Mouse (Mus musculus): ENCODE results near the gene Prkaca.
A peak's percentile ranks its signal among the peaks of the same experiment; 100 is the strongest.

Prkaca gene

GRCm38 (mm10) chr8:83972150-83973120, at the start of gene Prkaca:
Gene Prkaca (plus strand): TSS chr8:83972993.
- peak; percentile 98 for DNase-seq (ENCODE audit: low spot score)

- DNase-seq (ENCODE audit: low spot score) = no peak
These were observed 48.2 kb upstream of the Prkaca start for GRCm38 (mm10) chr8:83924585-83924984.

GRCm38 (mm10) chr8:83926266-83926665, 46.5 kb upstream of the Prkaca start:
- DNase-seq (ENCODE audit: low spot score) = no peak

- DNase-seq (ENCODE audit: low spot score) = no peak
These were observed 38.6 kb upstream of the Prkaca start for GRCm38 (mm10) chr8:83934222-83934621.

- no peak for DNase-seq (ENCODE audit: low spot score)
These were observed 37.8 kb upstream of the Prkaca start for GRCm38 (mm10) chr8:83934994-83935393.

GRCm38 (mm10) chr8:83935435-83935834, 37.4 kb upstream of the Prkaca start:
- no peak for DNase-seq (ENCODE audit: low spot score)

GRCm38 (mm10) chr8:83937645-83938044, 35.1 kb upstream of the Prkaca start:
- no peak for DNase-seq (ENCODE audit: low spot score)

- no peak for DNase-seq (ENCODE audit: low spot score)
These were observed 34.5 kb upstream of the Prkaca start for GRCm38 (mm10) chr8:83938330-83938729.

GRCm38 (mm10) chr8:83941066-83941677, 31.6 kb upstream of the Prkaca start:
- DNase-seq (ENCODE audit: low spot score) = no peak

- DNase-seq (ENCODE audit: low spot score) = no peak
These were observed 30.3 kb upstream of the Prkaca start for GRCm38 (mm10) chr8:83942446-83942845.

GRCm38 (mm10) chr8:83945540-83945939, 27.3 kb upstream of the Prkaca start:
- no peak for DNase-seq (ENCODE audit: low spot score)

- no peak for DNase-seq (ENCODE audit: low spot score)
These were observed 18.1 kb upstream of the Prkaca start for GRCm38 (mm10) chr8:83954749-83955105.

- peak; percentile 99 for DNase-seq (ENCODE audit: low spot score)
These were observed 17.5 kb upstream of the Prkaca start, which contains the start of the genes Gm10644 and Asf1b for GRCm38 (mm10) chr8:83955106-83955957. Gene Gm10644 (minus strand): TSS chr8:83955205. Gene Asf1b (plus strand): TSS chr8:83955507.

- DNase-seq (ENCODE audit: low spot score) = no peak
These were observed 16.9 kb upstream of the Prkaca start for GRCm38 (mm10) chr8:83955958-83956218.

GRCm38 (mm10) chr8:83956789-83957188, 16.0 kb upstream of the Prkaca start:
- DNase-seq (ENCODE audit: low spot score) = no peak

GRCm38 (mm10) chr8:83964015-83964765, 8.6 kb upstream of the Prkaca start:
- no peak for DNase-seq (ENCODE audit: low spot score)

- no peak for DNase-seq (ENCODE audit: low spot score)
These were observed 5.1 kb upstream of the Prkaca start for GRCm38 (mm10) chr8:83967701-83968100.

- DNase-seq (ENCODE audit: low spot score) = no peak
These were observed 1.7 kb upstream of the Prkaca start for GRCm38 (mm10) chr8:83971121-83971520.

- DNase-seq (ENCODE audit: low spot score) = no peak
These were observed 1.1 kb upstream of the Prkaca start for GRCm38 (mm10) chr8:83971661-83972060.

GRCm38 (mm10) chr8:83973161-83974031, 603 bp downstream of the Prkaca start:
- no peak for DNase-seq (ENCODE audit: low spot score)

- DNase-seq (ENCODE audit: low spot score) = no peak
These were observed 1.7 kb downstream of the Prkaca start for GRCm38 (mm10) chr8:83974521-83974920.

All from urinary bladder, postnatal 14 days (tissue).